ENCODE assay signal across 8 mouse cellular contexts in the genomic region with DNA sequence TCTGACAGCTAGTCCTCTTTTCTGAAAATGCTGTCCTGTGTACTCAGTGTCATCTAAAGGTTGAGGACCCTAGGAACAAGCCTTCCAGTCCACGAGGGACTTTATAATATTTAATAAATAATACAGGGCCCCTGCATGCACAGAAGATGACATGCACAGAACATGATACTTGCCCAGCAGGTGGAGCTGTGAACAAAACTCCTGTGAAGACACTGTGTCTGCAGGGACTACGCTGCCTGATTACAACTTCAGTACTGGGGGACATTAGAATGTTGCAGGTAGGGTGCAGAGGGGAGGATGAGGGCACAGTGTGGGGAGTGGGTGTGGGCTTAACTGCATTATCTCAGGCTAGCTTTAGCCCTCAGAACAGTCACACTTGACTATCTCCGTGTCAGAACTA. TPM values are rescaled to one million over a fixed set of nuclear protein-coding genes. Genes with fewer than 3 reads are reported as not detected.
DNase-seq lines count a peak whose midpoint lies in the region; ATAC-seq and TF ChIP-seq lines count a peak whose summit lies in the region.

No protein-coding gene starts in this region.

- H3K4me3 ChIP-seq in embryonic facial prominence, embryonic 11.5 days (ENCODE audit: low read depth, low read length): no peak overlapping the region
- no peak overlapping the region for H3K4me3 ChIP-seq in lung, postnatal 0 days (ENCODE audit: low read depth, low read length)

- TF ChIP-seq EP300 in lung, postnatal 0 days (IDR thresholded peaks at IDR 0.05): no peak

- H3K27me3 ChIP-seq in embryonic facial prominence, embryonic 11.5 days (ENCODE audit: control insufficient read depth, insufficient read depth, low read length): no peaks in the 10 kb centered on the region
- H3K27me3 ChIP-seq in lung, postnatal 0 days (replicated peaks; ENCODE audit: insufficient read depth, low read length): no peaks in the 10 kb centered on the region

- 0 out of 2 replicates have a peak, but pooled peaks have one; percentile 76 for ATAC-seq in embryonic facial prominence, embryonic 11.5 days (replicated peaks; ENCODE audit: insufficient number of reproducible peaks, low FRiP score, low TSS enrichment, low read depth)
- peak; percentile 42 to 51; a peak in 2 of 4 replicates for ATAC-seq in hematopoietic stem cell, adult 5-6 weeks (replicated peaks in 1 of 2; ENCODE audit: insufficient read depth in 1 of 2, low FRiP score in 2 of 2, low TSS enrichment in 1 of 2, low read depth in 1 of 2, poor library complexity in 2 of 2, severe bottlenecking in 2 of 2)
- no peak for ATAC-seq in lung, postnatal 0 days

- TF ChIP-seq CTCF in lung, postnatal 0 days (IDR thresholded peaks at IDR 0.05): peak; percentile 76

- no peak overlapping the region for H3K9ac ChIP-seq in embryonic facial prominence, embryonic 11.5 days (replicated peaks; ENCODE audit: low read length)
- H3K9ac ChIP-seq in lung, postnatal 0 days (replicated peaks; ENCODE audit: low read depth): no peak overlapping the region

- no peak overlapping the region for H3K4me2 ChIP-seq in embryonic facial prominence, embryonic 11.5 days (ENCODE audit: low read depth, low read length)
- H3K4me2 ChIP-seq in lung, postnatal 0 days (replicated peaks; ENCODE audit: low read depth, low read length): no peak overlapping the region

- H3K9me3 ChIP-seq in embryonic facial prominence, embryonic 11.5 days (replicated peaks; ENCODE audit: control insufficient read depth, low read length): no peaks in the 10 kb centered on the region
- H3K9me3 ChIP-seq in lung, postnatal 0 days (ENCODE audit: low read length): no peaks in the 10 kb centered on the region

- no peak overlapping the region for H3K27ac ChIP-seq in embryonic facial prominence, embryonic 11.5 days (replicated peaks; ENCODE audit: low read depth, low read length)
- H3K27ac ChIP-seq in lung, postnatal 0 days (ENCODE audit: low read length): no peak overlapping the region

- no peaks in the 10 kb centered on the region for H3K36me3 ChIP-seq in embryonic facial prominence, embryonic 11.5 days (replicated peaks; ENCODE audit: control insufficient read depth, insufficient read depth, low read depth, low read length)
- H3K36me3 ChIP-seq in lung, postnatal 0 days (ENCODE audit: insufficient read depth, low read length): no peaks in the 10 kb centered on the region

- peak; percentile 15 for DNase-seq in CD4-positive helper T cell, adult 2 months (ENCODE audit: low read depth, low spot score)
- peak; percentile 66 for DNase-seq in adrenal gland, postnatal 14 days
- DNase-seq in embryonic facial prominence, embryonic 11.5 days (ENCODE audit: low spot score): peak; percentile 66
- DNase-seq in layer of hippocampus, adult 8-10 months (ENCODE audit: low spot score in 2 of 2): peak; percentile 17 to 60
- peak; percentile 30 for DNase-seq in lung, postnatal 0 days (ENCODE audit: low spot score)
- peak; percentile 48 for DNase-seq in ovary, postnatal 36 days (ENCODE audit: low spot score)
- no peak for DNase-seq in c-Kit-positive CD71-positive TER-119-positive erythroid progenitor cells, embryonic 14.5 days (ENCODE audit: low spot score)

- WGBS in embryonic facial prominence, embryonic 11.5 days: 48% methylated on average over 3 of the region's 3 CpGs
- WGBS in lung, postnatal 0 days: 36% methylated on average over 3 of the region's 3 CpGs

- H3K4me1 ChIP-seq in embryonic facial prominence, embryonic 11.5 days (ENCODE audit: control insufficient read depth, insufficient read depth, low read length): no peaks in the 10 kb centered on the region
- H3K4me1 ChIP-seq in lung, postnatal 0 days (ENCODE audit: insufficient read depth, low read depth, low read length): no peaks in the 10 kb centered on the region

RNA-seq across cellular contexts. Expression of a gene that starts 28.4 kb away (rescaled TPM):
- total RNA-seq in adrenal gland, postnatal 14 days (2021): 0.19 and 0.78 TPM in 2 replicates
- polyA plus RNA-seq in embryonic facial prominence, embryonic 11.5 days (2014; fragmentation: Nextera tagmentation; extraction: Ambion mirVana): 1.4 and 1.9 TPM in 2 replicates
- not detected in 2 replicates for total RNA-seq in hematopoietic stem cell, adult 5-6 weeks (2017)
- total RNA-seq in layer of hippocampus, adult 8-10 months (2022): 1 to 10 TPM in 1 of 4 experiments, under 1 TPM in 3; 0.63 to 1.0 (median 0.72) TPM
- 10.6 and 11.2 TPM in 2 replicates for polyA plus RNA-seq in lung, postnatal 0 days (2015; fragmentation: Nextera tagmentation; extraction: Ambion mirVana)
